Mouse (Mus musculus): ENCODE results near the gene Gm20388.

- no peak for TF ChIP-seq CTCF (IDR thresholded peaks at IDR 0.05; ENCODE audit: low read depth, low read length)
- TF ChIP-seq TAL1 (conservative IDR thresholded peaks at IDR 0.05; ENCODE audit: low read depth, low read length) = no peak
These were observed 3369.9 kb downstream of the Gm20388 start for GRCm38 (mm10) chr8:123280302-123281094.

All from G1E (cell line).